24 mouse cellular contexts compared by ENCODE assay signal in the genomic region with DNA sequence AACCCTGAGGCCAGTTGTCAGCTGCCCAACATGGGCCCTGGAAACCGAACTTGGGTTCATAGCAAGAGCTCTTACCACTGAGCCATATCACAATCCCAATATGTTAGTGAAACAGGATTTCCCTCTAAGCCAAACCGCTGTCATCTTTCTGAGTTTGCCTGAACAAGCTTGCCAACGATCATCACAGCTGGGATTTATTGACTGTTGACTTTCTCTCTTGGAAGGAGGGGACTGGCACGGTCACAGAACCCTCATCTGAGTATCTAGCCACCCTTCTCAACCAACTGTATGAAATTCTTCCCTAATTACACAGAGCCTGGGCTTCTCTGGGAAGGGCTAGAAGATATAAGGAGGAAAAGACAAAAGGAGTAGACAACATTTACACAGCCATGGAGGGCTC. TPM values are rescaled to one million over a fixed set of nuclear protein-coding genes. Genes with fewer than 3 reads are reported as not detected.
"Had no signal": no experiment of that assay in that cellular context is flagged by ENCODE, and none has a peak within 500 bp of the region (broad histone marks: within the 10 kb centered on the region; RNA-seq: fewer than 3 reads in every experiment).

No protein-coding gene starts in this region.

- H3K27me3 ChIP-seq: limb, embryonic 12.5 days; liver, embryonic 13.5 days; megakaryocyte, embryonic 14.5 days; midbrain, embryonic 15.5 days; neural tube, embryonic 12.5 days; stomach, embryonic 15.5 days had no signal

- DNase-seq: kidney, adult 18-20 months; kidney, postnatal 10 days; kidney, postnatal 4 days; liver; liver, embryonic 13.5 days; liver, postnatal 0 days; right cerebral cortex, postnatal 14 days; thymus, adult 2 months; thymus, postnatal 36 days had no signal

- H3K36me3 ChIP-seq: limb, embryonic 12.5 days; liver, embryonic 13.5 days; midbrain, embryonic 15.5 days; neural tube, embryonic 12.5 days; stomach, embryonic 15.5 days had no signal

- ATAC-seq: liver, postnatal 0 days; midbrain, embryonic 15.5 days had no signal

- H3K4me3 ChIP-seq: layer of hippocampus, adult 2 months; limb, embryonic 12.5 days; liver, embryonic 13.5 days; megakaryocyte, embryonic 14.5 days; midbrain, embryonic 15.5 days; neural tube, embryonic 12.5 days; stomach, embryonic 15.5 days had no signal

- H3K27ac ChIP-seq: layer of hippocampus, adult 2 months; limb, embryonic 12.5 days; liver, embryonic 13.5 days; macrophage; midbrain, embryonic 15.5 days; neural tube, embryonic 12.5 days; stomach, embryonic 15.5 days had no signal

- H3K4me2 ChIP-seq: limb, embryonic 12.5 days; liver, embryonic 13.5 days; midbrain, embryonic 11.5 days; midbrain, embryonic 15.5 days; neural tube, embryonic 12.5 days; stomach, embryonic 15.5 days had no signal

- H3K9ac ChIP-seq: limb, embryonic 12.5 days; liver, embryonic 13.5 days; liver, postnatal 0 days; midbrain, embryonic 15.5 days; neural tube, embryonic 12.5 days; stomach, embryonic 15.5 days had no signal

- H3K9me3 ChIP-seq: limb, embryonic 12.5 days; liver, embryonic 13.5 days; megakaryocyte, embryonic 14.5 days; midbrain, embryonic 15.5 days; neural tube, embryonic 12.5 days; stomach, embryonic 15.5 days had no signal

- H3K4me1 ChIP-seq: limb, embryonic 12.5 days; liver, embryonic 13.5 days; megakaryocyte, embryonic 14.5 days; midbrain, embryonic 15.5 days; neural tube, embryonic 12.5 days; stomach, embryonic 15.5 days had no signal

RNA-seq across cellular contexts. Expression of a gene that starts 22.2 kb away (rescaled TPM):
- polyA plus RNA-seq: macrophage had no signal

RNA-seq across cellular contexts. Expression of a gene that starts 26.1 kb away (rescaled TPM):
- total RNA-seq: layer of hippocampus, adult 2 months; layer of hippocampus, postnatal 10 days; left cerebral cortex, postnatal 36 days; monocyte, adult 5-6 weeks; neutrophil, adult 5-6 weeks had no signal
- polyA plus RNA-seq: kidney, embryonic 14.5 days; limb, embryonic 12.5 days; liver, embryonic 13.5 days; liver, postnatal 0 days; macrophage; midbrain, embryonic 11.5 days; midbrain, embryonic 15.5 days; neural tube, embryonic 12.5 days; spleen, adult 2 months; stomach, embryonic 15.5 days; testis, adult 2 months; thymus, adult 2 months had no signal
